In the genomic region with DNA sequence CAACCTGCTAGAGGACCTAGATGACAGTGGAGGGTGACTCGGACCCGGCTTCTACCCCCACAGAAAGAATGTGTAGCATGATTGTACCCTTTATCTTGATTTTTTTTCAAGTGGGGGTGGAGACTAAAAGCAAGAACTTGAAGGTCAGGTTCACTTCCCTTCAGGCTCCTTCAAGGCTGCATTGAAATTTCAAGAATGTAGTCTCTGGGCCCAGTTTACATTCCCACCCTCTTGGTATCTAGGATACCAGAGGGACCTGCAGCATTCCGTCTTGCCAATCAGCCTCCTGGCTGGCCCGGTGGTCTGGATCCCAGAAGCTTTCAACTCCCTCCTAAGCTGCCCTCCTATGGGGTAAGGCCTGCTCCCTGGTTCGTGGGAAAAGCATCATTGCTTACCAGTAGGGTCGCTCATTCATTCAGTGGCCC, we compare ENCODE assay signal across 12 mouse cellular contexts. TPM values are rescaled to one million over a fixed set of nuclear protein-coding genes. Genes with fewer than 3 reads are reported as not detected.
DNase-seq lines count a peak whose midpoint lies in the region; ATAC-seq lines count a peak whose summit lies in the region.
"Had no signal": no experiment of that assay in that cellular context is flagged by ENCODE, and none has a peak within 500 bp of the region (broad histone marks: within the 10 kb centered on the region; RNA-seq: fewer than 3 reads in every experiment).

No protein-coding gene starts in this region.

- H3K9me3 ChIP-seq in kidney, embryonic 16.5 days (ENCODE audit: low read length), result no peaks in the 10 kb centered on the region
- no peaks in the 10 kb centered on the region for H3K9me3 ChIP-seq in forebrain, embryonic 15.5 days

- H3K4me1 ChIP-seq in kidney, embryonic 16.5 days (ENCODE audit: insufficient read depth, low read length), result peaks cover 52% of the 10 kb centered on the region
- peaks cover 8% of the 10 kb centered on the region for H3K4me1 ChIP-seq in forebrain, embryonic 15.5 days

- no peak overlapping the region for H3K4me2 ChIP-seq in kidney, embryonic 16.5 days (replicated peaks; ENCODE audit: low read depth, low read length)
- no peak overlapping the region for H3K4me2 ChIP-seq in forebrain, embryonic 15.5 days (replicated peaks)

- no peak for DNase-seq in kidney, adult 9 months
- DNase-seq in ZHBTc4 (ENCODE audit: low read depth, low spot score), result peak; percentile 88
- peak; percentile 67 for DNase-seq in mesoderm, embryonic 11.5 days (ENCODE audit: low read depth, low spot score)
- DNase-seq in layer of hippocampus, adult 18-20 months (ENCODE audit: low spot score in 2 of 2), result no peak
- DNase-seq in layer of hippocampus, postnatal 10 days (ENCODE audit: low spot score in 2 of 2), result no peak
- DNase-seq: heart, postnatal 14 days; thymus, postnatal 14 days had no signal

- H3K4me3 ChIP-seq in kidney, embryonic 16.5 days (ENCODE audit: low read length), result no peak overlapping the region
- no peak overlapping the region for H3K4me3 ChIP-seq in forebrain, embryonic 15.5 days
- H3K4me3 ChIP-seq: left cerebral cortex, adult 2 months had no signal

- no peaks in the 10 kb centered on the region for H3K36me3 ChIP-seq in kidney, embryonic 16.5 days (ENCODE audit: insufficient read depth, low read length)
- H3K36me3 ChIP-seq in forebrain, embryonic 15.5 days, result no peaks in the 10 kb centered on the region

- peak; percentile 73 for ATAC-seq in kidney, embryonic 16.5 days (ENCODE audit: low FRiP score, low TSS enrichment)
- peak; percentile 74 for ATAC-seq in forebrain, embryonic 15.5 days (replicated peaks)
- ATAC-seq in activated CD4-positive, CD25-positive, alpha-beta regulatory T cell, adult 4 months, result no peak

- H3K27me3 ChIP-seq in kidney, embryonic 16.5 days (ENCODE audit: insufficient read depth, low read length), result no peaks in the 10 kb centered on the region
- no peaks in the 10 kb centered on the region for H3K27me3 ChIP-seq in forebrain, embryonic 15.5 days

- H3K9ac ChIP-seq in kidney, embryonic 16.5 days (replicated peaks; ENCODE audit: low read length), result no peak overlapping the region
- H3K9ac ChIP-seq in forebrain, embryonic 15.5 days (replicated peaks), result no peak overlapping the region

- 34% methylated on average over 6 of the region's 6 CpGs for WGBS in kidney, embryonic 16.5 days
- 8% methylated on average over 6 of the region's 6 CpGs for WGBS in forebrain, embryonic 15.5 days

- peak overlapping the region; percentile 39 for H3K27ac ChIP-seq in kidney, embryonic 16.5 days (ENCODE audit: low read length)
- no peak overlapping the region for H3K27ac ChIP-seq in forebrain, embryonic 15.5 days (replicated peaks)
- H3K27ac ChIP-seq: left cerebral cortex, adult 2 months had no signal

RNA-seq across cellular contexts. Expression of a gene that starts 31.9 kb away (rescaled TPM):
- polyA plus RNA-seq in kidney, embryonic 16.5 days (2015; fragmentation: Nextera tagmentation; extraction: Ambion mirVana), result 5.9 and 8.3 TPM in 2 replicates
- polyA plus RNA-seq in forebrain, embryonic 15.5 days (2015; fragmentation: Nextera tagmentation; extraction: Ambion mirVana), result 15.6 and 22.2 TPM in 2 replicates
- total RNA-seq in layer of hippocampus, adult 18-20 months (2021), result 100 to 1,000 TPM in 1 of 2 experiments, 10 to 100 TPM in 1; 99.4 to 107 TPM
- polyA plus RNA-seq in activated CD4-positive, CD25-positive, alpha-beta regulatory T cell, adult 4 months (2017; shearing (Covaris generic)), result not detected
- total RNA-seq in layer of hippocampus, postnatal 10 days (2021), result 100 to 1,000 TPM; 104 to 133 TPM
- total RNA-seq: megakaryocyte-erythroid progenitor cell, adult 5-6 weeks had no signal

Comparison
In these comparisons a context has a peak if more than half of its experiments do, and no peak if none do; other contexts are left out.
1. DNase-seq: peak in ZHBTc4 (single experiment) and mesoderm, embryonic 11.5 days (single experiment); none in kidney, adult 9 months (single experiment), layer of hippocampus, adult 18-20 months (0 of 2) and layer of hippocampus, postnatal 10 days (0 of 2).